Mouse (Mus musculus) brown adipose tissue, adult 24 weeks (tissue): ENCODE measurements at regions not wholly inside any gene's neighbourhood (a gene's known extent, or its start where the extent isn't known, plus 50 kb on each side); places are given as distances from the start of the nearest gene placed in this dataset.

Source experiments
- H3K27ac ChIP-seq: fragments of 200-500 bp; replicated peaks from 2 replicates; pipeline ENCODE4 v1.5.1; 2012; ENCODE audit warnings: low read depth, mild to moderate bottlenecking, low read length
- H3K4me1 ChIP-seq: fragments of 200-500 bp; 2 replicates; pipeline ENCODE4 v1.6.1; 2012; ENCODE audit warnings: low read length, mixed read lengths; ENCODE audit not compliant: control insufficient read depth, insufficient read depth, insufficient read length
- H3K4me3 ChIP-seq: fragments of 200-500 bp; 2 replicates; pipeline ENCODE4 v1.5.1; 2012; ENCODE audit warnings: low read depth, mild to moderate bottlenecking, low read length, moderate library complexity; ENCODE audit not compliant: insufficient read depth

GRCm38 (mm10) chr7:117150355-117150754, 230.4 kb upstream of the Xylt1 start:
- Histone ChIP-seq H3K4me3 (no peak overlapping the region), H3K4me1 (no peaks in the 10 kb centered on the region), H3K27ac (no peak overlapping the region)

GRCm38 (mm10) chr7:117153826-117154550, 226.8 kb upstream of the Xylt1 start:
- Histone ChIP-seq H3K4me3 (no peak overlapping the region), H3K27ac (no peak overlapping the region), H3K4me1 (no peaks in the 10 kb centered on the region)

- Histone ChIP-seq H3K4me1 (no peaks in the 10 kb centered on the region), H3K27ac (no peak overlapping the region), H3K4me3 (no peak overlapping the region)
These were observed 219.4 kb upstream of the Xylt1 start for GRCm38 (mm10) chr7:117161193-117161908.

- H3K27ac ChIP-seq = no peak overlapping the region
- H3K4me3 ChIP-seq = no peak overlapping the region
- H3K4me1 ChIP-seq = no peaks in the 10 kb centered on the region
These were observed 205.9 kb upstream of the Xylt1 start for GRCm38 (mm10) chr7:117174811-117175422.

- no peak overlapping the region for H3K4me3 ChIP-seq
- no peak overlapping the region for H3K27ac ChIP-seq
- H3K4me1 ChIP-seq = no peaks in the 10 kb centered on the region
These were observed 196.8 kb upstream of the Xylt1 start for GRCm38 (mm10) chr7:117184011-117184410.

- no peaks in the 10 kb centered on the region for H3K4me1 ChIP-seq
- H3K27ac ChIP-seq = no peak overlapping the region
- no peak overlapping the region for H3K4me3 ChIP-seq
These were observed 194.9 kb upstream of the Xylt1 start for GRCm38 (mm10) chr7:117185891-117186290.

- Histone ChIP-seq H3K4me3 (no peak overlapping the region), H3K4me1 (no peaks in the 10 kb centered on the region), H3K27ac (no peak overlapping the region)
These were observed 184.2 kb upstream of the Xylt1 start for GRCm38 (mm10) chr7:117196611-117197010.

GRCm38 (mm10) chr7:117226294-117226693, 154.5 kb upstream of the Xylt1 start:
- H3K4me3 ChIP-seq = no peak overlapping the region
- no peak overlapping the region for H3K27ac ChIP-seq
- H3K4me1 ChIP-seq = no peaks in the 10 kb centered on the region

GRCm38 (mm10) chr7:117229619-117230018, 151.2 kb upstream of the Xylt1 start:
- Histone ChIP-seq H3K4me3 (no peak overlapping the region), H3K4me1 (no peaks in the 10 kb centered on the region), H3K27ac (no peak overlapping the region)

GRCm38 (mm10) chr7:117256819-117257218, 124.0 kb upstream of the Xylt1 start:
- H3K27ac ChIP-seq = no peak overlapping the region
- H3K4me1 ChIP-seq = no peaks in the 10 kb centered on the region
- no peak overlapping the region for H3K4me3 ChIP-seq

GRCm38 (mm10) chr7:117258557-117258956, 122.2 kb upstream of the Xylt1 start:
- Histone ChIP-seq H3K4me3 (no peak overlapping the region), H3K4me1 (no peaks in the 10 kb centered on the region), H3K27ac (no peak overlapping the region)

- H3K4me3 ChIP-seq = no peak overlapping the region
- H3K27ac ChIP-seq = no peak overlapping the region
- no peaks in the 10 kb centered on the region for H3K4me1 ChIP-seq
These were observed 121.6 kb upstream of the Xylt1 start for GRCm38 (mm10) chr7:117259151-117259550.

- Histone ChIP-seq H3K27ac (no peak overlapping the region), H3K4me1 (no peaks in the 10 kb centered on the region), H3K4me3 (no peak overlapping the region)
These were observed 121.0 kb upstream of the Xylt1 start for GRCm38 (mm10) chr7:117259674-117260294.

GRCm38 (mm10) chr7:117260596-117260995, 120.2 kb upstream of the Xylt1 start:
- H3K4me3 ChIP-seq = no peak overlapping the region
- no peak overlapping the region for H3K27ac ChIP-seq
- no peaks in the 10 kb centered on the region for H3K4me1 ChIP-seq

- no peaks in the 10 kb centered on the region for H3K4me1 ChIP-seq
- H3K4me3 ChIP-seq = no peak overlapping the region
- no peak overlapping the region for H3K27ac ChIP-seq
These were observed 117.7 kb upstream of the Xylt1 start for GRCm38 (mm10) chr7:117263126-117263525.
